Mouse (Mus musculus): ENCODE measurements around the gene Icam1. TPM values are rescaled to one million over a fixed set of nuclear protein-coding genes. Genes with fewer than 3 reads are reported as not detected.
A peak's percentile ranks its signal among the peaks of the same experiment; 100 is the strongest.

The Icam1 gene
- total RNA-seq (2015) = 9.6 and 15.3 TPM in 2 replicates
- 19.5 and 20.5 TPM in 2 replicates for total RNA-seq (2017)

- ATAC-seq (ENCODE audit: poor library complexity, severe bottlenecking) = peak; percentile 51
Measured at GRCm38 (mm10) chr9:21015571-21016130, at the start of gene Icam1. TSS of gene Icam1 (plus strand) at chr9:21015985.

GRCm38 (mm10) chr9:20966008-20966407 is 49.8 kb upstream of the Icam1 start:
- no peak for ATAC-seq (ENCODE audit: poor library complexity, severe bottlenecking)

GRCm38 (mm10) chr9:20966747-20967146 is 49.0 kb upstream of the Icam1 start:
- ATAC-seq (ENCODE audit: poor library complexity, severe bottlenecking) = peak; percentile 60

GRCm38 (mm10) chr9:20971751-20972140 is 44.0 kb upstream of the Icam1 start:
- no peak for ATAC-seq (ENCODE audit: poor library complexity, severe bottlenecking)

- ATAC-seq (ENCODE audit: poor library complexity, severe bottlenecking) = no peak
Measured at GRCm38 (mm10) chr9:20972141-20972992, 43.4 kb upstream of the Icam1 start.

GRCm38 (mm10) chr9:20973001-20973681 is 42.6 kb upstream of the Icam1 start:
- ATAC-seq (ENCODE audit: poor library complexity, severe bottlenecking) = no peak

GRCm38 (mm10) chr9:20973682-20974075 is 42.1 kb upstream of the Icam1 start:
- peak; percentile 68 for ATAC-seq (ENCODE audit: poor library complexity, severe bottlenecking)

GRCm38 (mm10) chr9:20975431-20976215 is 40.2 kb upstream of the Icam1 start:
- ATAC-seq (ENCODE audit: poor library complexity, severe bottlenecking) = no peak; the same call in 1 of the 2 replicates

GRCm38 (mm10) chr9:20976216-20976960 is 39.4 kb upstream of the Icam1 start, which contains the start of gene S1pr2:
TSS of gene S1pr2 (minus strand) at chr9:20976781.
- peak; percentile 52 for ATAC-seq (ENCODE audit: poor library complexity, severe bottlenecking)

GRCm38 (mm10) chr9:20976961-20977689 is 38.7 kb upstream of the Icam1 start:
- no peak for ATAC-seq (ENCODE audit: poor library complexity, severe bottlenecking)

- no peak for ATAC-seq (ENCODE audit: poor library complexity, severe bottlenecking)
Measured at GRCm38 (mm10) chr9:20978409-20979095, 37.2 kb upstream of the Icam1 start.

- no peak for ATAC-seq (ENCODE audit: poor library complexity, severe bottlenecking)
Measured at GRCm38 (mm10) chr9:20979181-20979580, 36.6 kb upstream of the Icam1 start.

GRCm38 (mm10) chr9:20979769-20980168 is 36.0 kb upstream of the Icam1 start:
- ATAC-seq (ENCODE audit: poor library complexity, severe bottlenecking) = 0 out of 2 replicates have a peak, but pooled peaks have one; percentile 29

GRCm38 (mm10) chr9:20982171-20982570 is 33.6 kb upstream of the Icam1 start:
- ATAC-seq (ENCODE audit: poor library complexity, severe bottlenecking) = no peak

- ATAC-seq (ENCODE audit: poor library complexity, severe bottlenecking) = no peak
Measured at GRCm38 (mm10) chr9:20983169-20983568, 32.6 kb upstream of the Icam1 start.

- ATAC-seq (ENCODE audit: poor library complexity, severe bottlenecking) = no peak
Measured at GRCm38 (mm10) chr9:20986952-20987686, 28.7 kb upstream of the Icam1 start.

- no peak for ATAC-seq (ENCODE audit: poor library complexity, severe bottlenecking)
Measured at GRCm38 (mm10) chr9:20987953-20988352, 27.8 kb upstream of the Icam1 start.

GRCm38 (mm10) chr9:20990861-20991260 is 24.9 kb upstream of the Icam1 start:
- no peak for ATAC-seq (ENCODE audit: poor library complexity, severe bottlenecking)
